Mouse (Mus musculus) T-cell, adult 2 months (primary cell): ENCODE data around the gene Spaca5.

Source experiments
- DNase-seq: peaks from one replicate; pipeline ENCODE4 v3.0.0; 2022; ENCODE audit warnings: low spot score

Gene Spaca5

GRCm38 (mm10) chrX:21068106-21068505 lies at the start of gene Spaca5:
Spaca5 (plus strand) TSS chrX:21068406.
- no peak for DNase-seq

- DNase-seq: no peak
Measured at GRCm38 (mm10) chrX:21061460-21061859, 6.7 kb upstream of the Spaca5 start.

- DNase-seq: peak; percentile 78
Measured at GRCm38 (mm10) chrX:21061866-21062543, 6.2 kb upstream of the Spaca5 start, which contains the start of gene Zfp182. Zfp182 (minus strand) TSS chrX:21062316.

- no peak for DNase-seq
Measured at GRCm38 (mm10) chrX:21062544-21062890, 5.7 kb upstream of the Spaca5 start.

GRCm38 (mm10) chrX:21088645-21088982 lies 20.4 kb downstream of the Spaca5 start:
- DNase-seq: no peak

- DNase-seq: peak; percentile 71
Measured at GRCm38 (mm10) chrX:21088983-21089866, 21.0 kb downstream of the Spaca5 start, which contains the start of gene Zfp300. Zfp300 (minus strand) TSS chrX:21089527.

GRCm38 (mm10) chrX:21089867-21090239 lies 21.6 kb downstream of the Spaca5 start:
- DNase-seq: no peak

- no peak for DNase-seq
Measured at GRCm38 (mm10) chrX:21115520-21115919, 47.3 kb downstream of the Spaca5 start, which contains the start of gene Ssxa1. Ssxa1 (plus strand) TSS chrX:21115820.
